Mouse (Mus musculus) adrenal gland, adult (tissue): ENCODE results near the gene Tnfrsf17.
"Not testable (repeated sequence)": the region's sequence is repeated elsewhere in the genome, so short reads cannot be mapped to it uniquely, and the experiment has no call there.

Source experiments
- DNase-seq, 2 experiments: peaks; one replicate each; pipeline ENCODE4 v3.0.0; 2022 to 2023; ENCODE audit warnings: low spot score in 1 of 2; ENCODE audit not compliant: inconsistent age in 2 of 2

Gene Tnfrsf17

GRCm38 (mm10) chr16:11313512-11313911, at the start of gene Tnfrsf17:
Gene Tnfrsf17, plus strand, starts transcription at chr16:11313812.
- no peak for DNase-seq

GRCm38 (mm10) chr16:11266556-11266955, 47.1 kb upstream of the Tnfrsf17 start:
- no peak for DNase-seq

- DNase-seq, result no peak
Observed at GRCm38 (mm10) chr16:11269808-11270207, 43.8 kb upstream of the Tnfrsf17 start.

GRCm38 (mm10) chr16:11270642-11271041, 43.0 kb upstream of the Tnfrsf17 start:
- peak; percentile 25 to 34 for DNase-seq

- DNase-seq, result no peak
Observed at GRCm38 (mm10) chr16:11271073-11271472, 42.5 kb upstream of the Tnfrsf17 start.

GRCm38 (mm10) chr16:11276888-11277287, 36.7 kb upstream of the Tnfrsf17 start:
- DNase-seq, result no peak

- DNase-seq, result no peak
Observed at GRCm38 (mm10) chr16:11278778-11279177, 34.8 kb upstream of the Tnfrsf17 start.

GRCm38 (mm10) chr16:11282655-11283232, 30.9 kb upstream of the Tnfrsf17 start:
- no peak for DNase-seq

GRCm38 (mm10) chr16:11284881-11285280, 28.7 kb upstream of the Tnfrsf17 start:
- DNase-seq, result no peak

- DNase-seq, result no peak
Observed at GRCm38 (mm10) chr16:11285949-11286348, 27.7 kb upstream of the Tnfrsf17 start.

GRCm38 (mm10) chr16:11288873-11289272, 24.7 kb upstream of the Tnfrsf17 start:
- not testable (repeated sequence) for DNase-seq

- DNase-seq, result not testable (repeated sequence)
Observed at GRCm38 (mm10) chr16:11295583-11295982, 18.0 kb upstream of the Tnfrsf17 start.

GRCm38 (mm10) chr16:11297700-11298099, 15.9 kb upstream of the Tnfrsf17 start:
- peak; percentile 27 to 66 for DNase-seq

GRCm38 (mm10) chr16:11303741-11304140, 9.9 kb upstream of the Tnfrsf17 start:
- no peak for DNase-seq

GRCm38 (mm10) chr16:11305531-11305930, 8.1 kb upstream of the Tnfrsf17 start:
- DNase-seq, result no peak

GRCm38 (mm10) chr16:11315786-11316320, 2.2 kb downstream of the Tnfrsf17 start:
- no peak for DNase-seq

GRCm38 (mm10) chr16:11316748-11317147, 3.1 kb downstream of the Tnfrsf17 start:
- no peak for DNase-seq

GRCm38 (mm10) chr16:11317324-11317723, 3.7 kb downstream of the Tnfrsf17 start:
- DNase-seq, result peak in 1 of 2 experiments; percentile 8

GRCm38 (mm10) chr16:11322409-11323323, 9.1 kb downstream of the Tnfrsf17 start, which contains the start of gene Snx29:
Gene Snx29, plus strand, starts transcription at chr16:11322908.
- DNase-seq, result peak; percentile 98 to 100

- peak; percentile 23 to 73 for DNase-seq
Observed at GRCm38 (mm10) chr16:11323324-11324051, 9.9 kb downstream of the Tnfrsf17 start.
